Mouse (Mus musculus) c-Kit-positive CD71-positive TER-119-negative erythroid progenitor cells, embryonic 14.5 days (primary cell): ENCODE data around the gene Gm20388.

Experiments used
- DNase-seq: peaks from one replicate; pipeline ENCODE4 v3.0.0-alpha.2; 2013; ENCODE audit warnings: low read depth

Gene Gm20388

GRCm38 (mm10) chr8:120167136-120167535 is 256.5 kb downstream of the Gm20388 start:
- no peak for DNase-seq

- no peak for DNase-seq
These were observed 257.2 kb downstream of the Gm20388 start for GRCm38 (mm10) chr8:120167821-120168220.

- DNase-seq: no peak
These were observed 258.5 kb downstream of the Gm20388 start for GRCm38 (mm10) chr8:120169119-120169518.

- no peak for DNase-seq
These were observed 262.6 kb downstream of the Gm20388 start for GRCm38 (mm10) chr8:120173195-120173594.

- no peak for DNase-seq
These were observed 264.0 kb downstream of the Gm20388 start for GRCm38 (mm10) chr8:120174606-120175005.

GRCm38 (mm10) chr8:120176605-120177004 is 266.0 kb downstream of the Gm20388 start:
- no peak for DNase-seq

GRCm38 (mm10) chr8:120177318-120178123 is 266.9 kb downstream of the Gm20388 start, which contains the start of gene Fam92b:
Fam92b (minus strand) TSS chr8:120177466.
- DNase-seq: no peak

GRCm38 (mm10) chr8:120178124-120178514 is 267.5 kb downstream of the Gm20388 start:
- DNase-seq: no peak

GRCm38 (mm10) chr8:120179027-120179431 is 268.4 kb downstream of the Gm20388 start:
- DNase-seq: peak; percentile 74

GRCm38 (mm10) chr8:120180445-120180970 is 269.9 kb downstream of the Gm20388 start:
- no peak for DNase-seq

GRCm38 (mm10) chr8:120181274-120181673 is 270.6 kb downstream of the Gm20388 start:
- no peak for DNase-seq

GRCm38 (mm10) chr8:120181861-120182414 is 271.3 kb downstream of the Gm20388 start:
- DNase-seq: no peak

- DNase-seq: no peak
These were observed 273.7 kb downstream of the Gm20388 start for GRCm38 (mm10) chr8:120184366-120184765.

GRCm38 (mm10) chr8:120184850-120185792 is 274.5 kb downstream of the Gm20388 start:
- DNase-seq: no peak

- no peak for DNase-seq
These were observed 275.8 kb downstream of the Gm20388 start for GRCm38 (mm10) chr8:120186454-120186853.

- no peak for DNase-seq
These were observed 277.9 kb downstream of the Gm20388 start for GRCm38 (mm10) chr8:120188510-120188909.

GRCm38 (mm10) chr8:120189440-120189839 is 278.8 kb downstream of the Gm20388 start:
- DNase-seq: no peak

GRCm38 (mm10) chr8:120190107-120190809 is 279.6 kb downstream of the Gm20388 start:
- no peak for DNase-seq

GRCm38 (mm10) chr8:120190810-120191413 is 280.3 kb downstream of the Gm20388 start:
- no peak for DNase-seq

GRCm38 (mm10) chr8:120191633-120192032 is 281.0 kb downstream of the Gm20388 start:
- DNase-seq: no peak

- DNase-seq: no peak
These were observed 281.5 kb downstream of the Gm20388 start for GRCm38 (mm10) chr8:120192118-120192517.
